Mouse (Mus musculus) forebrain, embryonic 16.5 days (tissue): Measurements from ENCODE around the gene Cbx8. TPM values are rescaled to one million over a fixed set of nuclear protein-coding genes. Genes with fewer than 3 reads are reported as not detected.

Source experiments
- polyA plus RNA-seq: library from polyadenylated mRNA; unstranded; fragments of >200 nt; fragmentation: Nextera tagmentation; extraction: Ambion mirVana; gene quantifications from 2 replicates; pipeline ENCODE4 v1.2.1, GENCODE M21; 2015

Gene Cbx8
- polyA plus RNA-seq, 1 experiment from 2014 or later = 12.3 TPM

Other genes starting within 250 kb of the Cbx8 start
- 46.4 and 56.3 TPM in 2 replicates for gene Rbfox3, start 129.4 kb downstream of the Cbx8 start, polyA plus RNA-seq
- gene Enpp7, start 52.8 kb downstream of the Cbx8 start, polyA plus RNA-seq = not detected in 2 replicates
- gene Cbx2, start 18.0 kb downstream of the Cbx8 start, polyA plus RNA-seq = 24.9 and 26.7 TPM in 2 replicates
- gene Cbx4, start 45.3 kb upstream of the Cbx8 start, polyA plus RNA-seq = 18.1 and 18.5 TPM in 2 replicates
- 52.3 and 54.6 TPM in 2 replicates for gene Tbc1d16, start 187.5 kb upstream of the Cbx8 start, polyA plus RNA-seq
- 11.5 and 14.1 TPM in 2 replicates for gene Ccdc40, start 187.6 kb upstream of the Cbx8 start, polyA plus RNA-seq
- 59.8 and 69.7 TPM in 2 replicates for gene Gaa, start 226.9 kb upstream of the Cbx8 start, polyA plus RNA-seq